Mouse (Mus musculus) limb, embryonic 14.5 days (tissue): ENCODE data around the gene Elof1. TPM values are rescaled to one million over a fixed set of nuclear protein-coding genes. Genes with fewer than 3 reads are reported as not detected.

Experiments
- ATAC-seq: fragments of 200-750 bp; cut with Nextera tagmentation; 2 replicates; pipeline ENCODE4 v1.8.0; 2017; ENCODE audit warnings: low read depth, moderate number of reproducible peaks, moderate TSS enrichment; ENCODE audit not compliant: low FRiP score
- DNase-seq: peaks from one replicate; pipeline ENCODE4 v3.0.0-alpha.2; 2015; ENCODE audit warnings: low spot score
- H3K27ac ChIP-seq: fragments of 300-500 bp; sonication (generic); replicated peaks from 2 replicates; pipeline ENCODE4 v1.5.1; 2014; ENCODE audit warnings: low read depth, mild to moderate bottlenecking, low read length, moderate library complexity, mixed read lengths
- H3K27me3 ChIP-seq: fragments of 300-500 bp; sonication (generic); 2 replicates; pipeline ENCODE4 v1.6.1; 2014; ENCODE audit warnings: low read length, mixed read lengths; ENCODE audit not compliant: control insufficient read depth, insufficient read depth
- H3K36me3 ChIP-seq: fragments of 300-500 bp; sonication (generic); 2 replicates; pipeline ENCODE4 v1.6.1; 2014; ENCODE audit warnings: mild to moderate bottlenecking, low read length, moderate library complexity, mixed read lengths; ENCODE audit not compliant: control insufficient read depth, insufficient read depth
- H3K4me1 ChIP-seq: fragments of 300-500 bp; sonication (generic); 2 replicates; pipeline ENCODE4 v1.6.1; 2014; ENCODE audit warnings: antibody characterized with exemption, low read length, mixed read lengths; ENCODE audit not compliant: control insufficient read depth, insufficient read depth
- H3K4me2 ChIP-seq: fragments of 300-500 bp; sonication (generic); replicated peaks from 2 replicates; pipeline ENCODE4 v1.6.1; 2014; ENCODE audit warnings: low read depth, mild to moderate bottlenecking, low read length, moderate library complexity; ENCODE audit not compliant: severe bottlenecking
- H3K4me3 ChIP-seq: fragments of 300-500 bp; sonication (generic); replicated peaks from 2 replicates; pipeline ENCODE4 v1.5.1; 2014; ENCODE audit warnings: low read length
- H3K9ac ChIP-seq: fragments of 300-500 bp; sonication (generic); 2 replicates; pipeline ENCODE4 v1.6.1; 2014; ENCODE audit warnings: mild to moderate bottlenecking, low read depth, low read length, moderate library complexity; ENCODE audit not compliant: severe bottlenecking
- H3K9me3 ChIP-seq: fragments of 300-500 bp; sonication (generic); 2 replicates; pipeline ENCODE4 v1.6.1; 2016; ENCODE audit warnings: low read length; ENCODE audit not compliant: control insufficient read depth
- POLR2A ChIP-seq: fragments of 200-500 bp; IDR thresholded peaks from 2 replicates; pipeline ENCODE4 v1.8.0; 2012; ENCODE audit warnings: inconsistent platforms, mild to moderate bottlenecking, moderate library complexity, borderline replicate concordance; ENCODE audit not compliant: insufficient read depth, insufficient read length; ENCODE audit errors: extremely low read depth
- WGBS: fragments of 180-500 bp; shearing (Covaris S2); extraction: QIAGEN DNeasy Blood & Tissue Kit; methylation state at CpG from one replicate; pipeline ENCODE4 v1.1.7; 2014; 5-methylcytosine and 5-hydroxymethylcytosine counted together
- polyA plus RNA-seq, 2 experiments: library from polyadenylated mRNA; depleted of rRNA in 1 of 2; stranded (reverse) in 1 of 2; unstranded in 1 of 2; fragments of >200 nt; fragmentation: Nextera tagmentation in 1 of 2; extraction: Ambion mirVana in 1 of 2; gene quantifications; 2 replicates each; pipeline versions ENCODE4 v1.2.1 to v1.2.3; 2012 to 2014

Elof1 gene
- polyA plus RNA-seq, 2 experiments: 145 to 206 TPM

DNA sequence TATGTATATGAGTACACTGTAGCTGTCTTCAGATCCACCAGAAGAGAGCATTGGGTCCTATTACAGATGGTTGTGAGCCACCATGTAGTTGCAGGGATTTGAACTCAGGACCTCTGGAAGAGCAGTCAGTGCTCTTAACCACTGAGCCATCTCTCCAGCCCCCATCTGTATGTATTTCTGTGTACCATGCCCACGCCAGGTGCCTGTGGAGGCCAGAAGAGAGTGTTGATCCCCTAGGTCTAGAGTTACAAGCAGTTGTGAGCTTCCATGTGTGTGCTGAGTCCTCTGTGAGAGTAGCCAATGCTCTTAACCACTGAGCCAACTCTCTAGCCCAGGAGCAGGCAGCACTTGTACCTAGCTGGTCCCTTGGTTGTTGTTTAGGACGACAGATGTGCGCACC, 7.2 kb upstream of the Elof1 start:
- H3K36me3 ChIP-seq: no peaks in the 10 kb centered on the region
- ATAC-seq (no peak), DNase-seq (no peak)
- no peaks in the 10 kb centered on the region for H3K4me1 ChIP-seq
- no peak overlapping the region for H3K9ac ChIP-seq
- no peaks in the 10 kb centered on the region for H3K9me3 ChIP-seq
- no peaks in the 10 kb centered on the region for H3K27me3 ChIP-seq
- H3K4me3 ChIP-seq: no peak overlapping the region
- H3K4me2 ChIP-seq: no peak overlapping the region
- no peak overlapping the region for H3K27ac ChIP-seq
- 87% methylated on average over 3 of the region's 3 CpGs for WGBS
- no peak for TF ChIP-seq POLR2A

GRCm38 (mm10) chr9:22123069-22123609, 6.2 kb upstream of the Elof1 start:
- no peaks in the 10 kb centered on the region for H3K36me3 ChIP-seq
- TF ChIP-seq POLR2A: no peak
- H3K4me1 ChIP-seq: no peaks in the 10 kb centered on the region
- no peak overlapping the region for H3K4me3 ChIP-seq
- H3K4me2 ChIP-seq: no peak overlapping the region
- ATAC-seq (no peak), DNase-seq (no peak)
- WGBS: 81% methylated on average over 7 of the region's 7 CpGs
- H3K27ac ChIP-seq: no peak overlapping the region
- H3K9ac ChIP-seq: no peak overlapping the region
- no peaks in the 10 kb centered on the region for H3K9me3 ChIP-seq
- no peaks in the 10 kb centered on the region for H3K27me3 ChIP-seq

- 93% methylated on average over 3 of the region's 3 CpGs for WGBS
- Histone ChIP-seq H3K27ac (no peak overlapping the region), H3K4me3 (no peak overlapping the region), H3K9me3 (no peaks in the 10 kb centered on the region), H3K9ac (no peak overlapping the region), H3K36me3 (no peaks in the 10 kb centered on the region), H3K4me1 (0 out of 2 replicates have a peak, but pooled peaks cover 3% of the 10 kb centered on the region), H3K27me3 (no peaks in the 10 kb centered on the region), H3K4me2 (no peak overlapping the region)
- ATAC-seq (no peak), DNase-seq (no peak)
- no peak for TF ChIP-seq POLR2A
Observed at GRCm38 (mm10) chr9:22122005-22122404, 5.0 kb upstream of the Elof1 start.

- H3K9me3 ChIP-seq: no peaks in the 10 kb centered on the region
- no peak overlapping the region for H3K4me2 ChIP-seq
- H3K36me3 ChIP-seq: no peaks in the 10 kb centered on the region
- no peak for TF ChIP-seq POLR2A
- DNase-seq: no peak
- no peak overlapping the region for H3K9ac ChIP-seq
- H3K27me3 ChIP-seq: no peaks in the 10 kb centered on the region
- H3K4me1 ChIP-seq: 0 out of 2 replicates have a peak, but pooled peaks cover 3% of the 10 kb centered on the region
- H3K27ac ChIP-seq: no peak overlapping the region
- no peak overlapping the region for H3K4me3 ChIP-seq
- ATAC-seq: no peak
Observed at GRCm38 (mm10) chr9:22121545-22121944, 4.6 kb upstream of the Elof1 start.

GRCm38 (mm10) chr9:22119543-22119942, 2.6 kb upstream of the Elof1 start:
- no peak overlapping the region for H3K4me3 ChIP-seq
- peaks cover 11% of the 10 kb centered on the region for H3K4me1 ChIP-seq
- H3K27ac ChIP-seq: no peak overlapping the region
- no peak overlapping the region for H3K4me2 ChIP-seq
- no peaks in the 10 kb centered on the region for H3K9me3 ChIP-seq
- TF ChIP-seq POLR2A: no peak
- WGBS: 89% methylated on average over 4 of the region's 4 CpGs
- ATAC-seq (no peak), DNase-seq (no peak)
- no peaks in the 10 kb centered on the region for H3K36me3 ChIP-seq
- H3K9ac ChIP-seq: no peak overlapping the region
- H3K27me3 ChIP-seq: no peaks in the 10 kb centered on the region
